Mouse (Mus musculus) spleen, postnatal 14 days (tissue): ENCODE measurements around the gene Vstm2l.

Experiments
- DNase-seq, 2 experiments: peaks; one replicate each; pipeline ENCODE4 v3.0.0; 2021 to 2022; ENCODE audit warnings: low spot score in 2 of 2

The Vstm2l gene

GRCm38 (mm10) chr2:157992501-157992900 is 78.0 kb downstream of the Vstm2l start:
- DNase-seq = no peak
